Mouse (Mus musculus) heart, embryonic 14.5 days (tissue): ENCODE measurements around the gene Chrna3. TPM values are rescaled to one million over a fixed set of nuclear protein-coding genes. Genes with fewer than 3 reads are reported as not detected.

Experiments
- ATAC-seq: fragments of 200-750 bp; cut with Nextera tagmentation; 2 replicates; pipeline ENCODE4 v1.8.0; 2017; ENCODE audit warnings: low read depth, moderate TSS enrichment; ENCODE audit not compliant: insufficient number of reproducible peaks, insufficient read depth, low FRiP score
- H3K27ac ChIP-seq, 2 experiments: fragments of 200-500 bp in 1 of 2; fragments of 300-500 bp in 1 of 2; sonication (generic) in 1 of 2; replicated peaks in 1 of 2; 2 replicates each; pipeline ENCODE4 v1.5.1; 2012 to 2014; ENCODE audit warnings: low read depth in 2 of 2, low read length in 2 of 2, control low read depth in 1 of 2, mild to moderate bottlenecking in 1 of 2, mixed read lengths in 1 of 2; ENCODE audit not compliant: control insufficient read depth in 1 of 2, insufficient read depth in 1 of 2
- H3K27me3 ChIP-seq: fragments of 300-500 bp; sonication (generic); 2 replicates; pipeline ENCODE4 v1.6.1; 2014; ENCODE audit warnings: mild to moderate bottlenecking, low read length, control low read depth; ENCODE audit not compliant: control insufficient read depth, insufficient read depth
- H3K36me3 ChIP-seq: fragments of 300-500 bp; sonication (generic); 2 replicates; pipeline ENCODE4 v1.6.1; 2014; ENCODE audit warnings: mild to moderate bottlenecking, control low read depth, low read length, mixed read lengths; ENCODE audit not compliant: control insufficient read depth, insufficient read depth
- H3K4me1 ChIP-seq, 2 experiments: fragments of 200-500 bp in 1 of 2; fragments of 300-500 bp in 1 of 2; sonication (generic) in 1 of 2; 2 replicates each; pipeline ENCODE4 v1.6.1; 2012 to 2014; ENCODE audit warnings: low read length in 2 of 2, control low read depth in 1 of 2, mixed read lengths in 1 of 2; ENCODE audit not compliant: control insufficient read depth in 2 of 2, insufficient read depth in 2 of 2
- H3K4me2 ChIP-seq: fragments of 300-500 bp; sonication (generic); 2 replicates; pipeline ENCODE4 v1.6.1; 2014; ENCODE audit warnings: mild to moderate bottlenecking, low read length
- H3K4me3 ChIP-seq, 2 experiments: fragments of 200-500 bp in 1 of 2; fragments of 300-500 bp in 1 of 2; sonication (generic) in 1 of 2; 2 replicates each; pipeline ENCODE4 v1.5.1; 2012 to 2014; ENCODE audit warnings: low read length in 2 of 2, mild to moderate bottlenecking in 2 of 2, control low read depth in 1 of 2, low read depth in 1 of 2, moderate library complexity in 1 of 2; ENCODE audit not compliant: control insufficient read depth in 1 of 2, insufficient read depth in 1 of 2
- H3K9ac ChIP-seq: fragments of 300-500 bp; sonication (generic); 2 replicates; pipeline ENCODE4 v1.6.1; 2014; ENCODE audit warnings: mild to moderate bottlenecking, low read length
- H3K9me3 ChIP-seq: fragments of 300-500 bp; sonication (generic); 2 replicates; pipeline ENCODE4 v1.6.1; 2016; ENCODE audit warnings: low read length, control low read depth; ENCODE audit not compliant: control insufficient read depth
- WGBS: fragments of 180-500 bp; shearing (Covaris S2); extraction: QIAGEN DNeasy Blood & Tissue Kit; methylation state at CpG from one replicate; pipeline ENCODE4 v1.1.7; 2014; 5-methylcytosine and 5-hydroxymethylcytosine counted together
- polyA plus RNA-seq: library from polyadenylated mRNA; unstranded; fragments of >200 nt; fragmentation: Nextera tagmentation; extraction: Ambion mirVana; gene quantifications from 2 replicates; pipeline ENCODE4 v1.2.1, GENCODE M21; 2014

Chrna3 gene
- polyA plus RNA-seq, 1 experiment from 2014 or later = 0.66 TPM

DNA sequence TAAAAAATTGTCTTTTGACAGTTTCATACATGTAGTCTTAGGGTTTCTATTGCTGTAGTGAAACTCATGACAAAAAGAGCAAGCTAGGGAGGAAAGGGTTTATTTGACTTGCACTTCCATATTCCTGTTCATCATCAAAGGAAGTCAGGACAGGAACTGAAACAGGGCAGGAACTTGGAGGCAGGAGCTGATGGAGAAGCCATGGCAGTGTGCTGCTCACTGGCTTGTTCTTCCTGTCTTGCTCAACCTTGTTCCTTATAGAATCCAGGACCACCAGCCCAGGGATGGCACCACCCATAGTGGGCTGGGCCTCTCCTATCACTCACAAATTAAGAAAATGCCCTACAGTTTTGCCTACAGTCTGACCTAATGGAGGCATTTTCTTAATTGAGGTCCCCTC, 62.7 kb downstream of the Chrna3 start:
- no peaks in the 10 kb centered on the region for H3K27me3 ChIP-seq
- H3K9ac ChIP-seq = no peak overlapping the region
- H3K36me3 ChIP-seq = peaks cover 17% of the 10 kb centered on the region
- H3K4me2 ChIP-seq = no peak overlapping the region
- no peaks in the 10 kb centered on the region for H3K4me1 ChIP-seq
- no peak overlapping the region for H3K27ac ChIP-seq
- no peak for ATAC-seq
- H3K9me3 ChIP-seq = 0 out of 2 replicates have a peak, but pooled peaks cover 2% of the 10 kb centered on the region
- H3K4me3 ChIP-seq = no peak overlapping the region

DNA sequence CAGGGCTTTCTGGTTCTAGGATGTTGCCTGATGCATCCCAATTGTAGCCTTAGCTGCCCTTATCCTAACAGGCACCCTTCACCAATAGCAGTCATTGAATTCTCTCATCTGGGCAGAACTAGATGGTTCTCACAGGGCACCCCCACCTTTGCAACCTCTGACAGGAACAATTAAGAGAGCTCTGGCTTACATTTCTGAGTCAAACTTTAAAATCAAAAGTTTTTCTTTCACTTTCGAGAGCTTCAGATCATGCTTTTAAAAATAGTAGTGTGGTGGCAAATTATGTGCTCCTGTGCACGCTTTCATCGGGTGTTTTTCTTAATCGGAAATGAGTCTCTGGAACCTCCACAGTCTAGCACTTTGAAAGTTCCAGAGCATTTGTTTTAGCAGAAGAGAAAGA, 65.3 kb downstream of the Chrna3 start:
- ATAC-seq = no peak
- Histone ChIP-seq H3K27me3 (no peaks in the 10 kb centered on the region), H3K36me3 (peaks cover 43% of the 10 kb centered on the region)

More for the DNA sequence above, 65.3 kb downstream of the Chrna3 start:
- Histone ChIP-seq H3K4me2 (no peak overlapping the region), H3K4me3 (no peak overlapping the region), H3K9ac (no peak overlapping the region), H3K9me3 (no peaks in the 10 kb centered on the region), H3K27ac (no peak overlapping the region), H3K4me1 (no peaks in the 10 kb centered on the region)
- 87% methylated on average over 4 of the region's 4 CpGs for WGBS

Other genes with a start within 250 kb of the Chrna3 start
- gene Ireb2, start 162.8 kb downstream of the Chrna3 start, polyA plus RNA-seq = 28.4 and 31.0 TPM in 2 replicates
- 2.8 and 3.1 TPM in 2 replicates for gene Hykk, start 109.3 kb downstream of the Chrna3 start, polyA plus RNA-seq
- gene Psma4, start 75.8 kb downstream of the Chrna3 start, polyA plus RNA-seq = 224 and 239 TPM in 2 replicates
- gene AY074887, start 75.6 kb downstream of the Chrna3 start, polyA plus RNA-seq = 1.2 and 1.3 TPM in 2 replicates
- gene Chrna5, start 45.7 kb downstream of the Chrna3 start, polyA plus RNA-seq = 0.16 and 0.27 TPM in 2 replicates
- 0.32 and 0.68 TPM in 2 replicates for gene Chrnb4, start 22.2 kb upstream of the Chrna3 start, polyA plus RNA-seq
- gene Ube2q2, start 122.3 kb upstream of the Chrna3 start, polyA plus RNA-seq = 33.5 and 36.3 TPM in 2 replicates
- gene Fbxo22, start 182.4 kb upstream of the Chrna3 start, polyA plus RNA-seq = 59.2 and 62.4 TPM in 2 replicates